Mouse (Mus musculus) hindbrain, embryonic 14.5 days (tissue): ENCODE data around the gene 1110008P14Rik. TPM values are rescaled to one million over a fixed set of nuclear protein-coding genes. Genes with fewer than 3 reads are reported as not detected.

Experiments used
- ATAC-seq: fragments of 200-750 bp; cut with Nextera tagmentation; 2 replicates; pipeline ENCODE4 v1.8.0; 2017; ENCODE audit warnings: moderate number of reproducible peaks, mild to moderate bottlenecking, moderate TSS enrichment, moderate library complexity; ENCODE audit not compliant: low FRiP score
- DNase-seq: peaks from one replicate; pipeline ENCODE4 v3.0.0-alpha.2; 2015; ENCODE audit warnings: low spot score
- H3K27ac ChIP-seq: fragments of 300-500 bp; sonication (generic); 2 replicates; pipeline ENCODE4 v1.5.1; 2014; ENCODE audit warnings: mild to moderate bottlenecking, moderate library complexity
- H3K27me3 ChIP-seq: fragments of 300-500 bp; sonication (generic); 2 replicates; pipeline ENCODE4 v1.6.1; 2014; ENCODE audit warnings: mild to moderate bottlenecking, low read length, mixed read lengths; ENCODE audit not compliant: control insufficient read depth, insufficient read depth
- H3K36me3 ChIP-seq: fragments of 300-500 bp; sonication (generic); replicated peaks from 2 replicates; pipeline ENCODE4 v1.6.1; 2014; ENCODE audit not compliant: control insufficient read depth, insufficient read depth
- H3K4me1 ChIP-seq: fragments of 300-500 bp; sonication (generic); replicated peaks from 2 replicates; pipeline ENCODE4 v1.6.1; 2014; ENCODE audit warnings: antibody characterized with exemption, low read length, mixed read lengths; ENCODE audit not compliant: control insufficient read depth, insufficient read depth
- H3K4me2 ChIP-seq: fragments of 300-500 bp; sonication (generic); replicated peaks from 2 replicates; pipeline ENCODE4 v1.6.1; 2014; ENCODE audit warnings: mild to moderate bottlenecking, moderate library complexity
- H3K4me3 ChIP-seq: fragments of 300-500 bp; sonication (generic); replicated peaks from 2 replicates; pipeline ENCODE4 v1.5.1; 2014; ENCODE audit warnings: mild to moderate bottlenecking, low read length
- H3K9ac ChIP-seq: fragments of 300-500 bp; sonication (generic); 2 replicates; pipeline ENCODE4 v1.6.1; 2014
- H3K9me3 ChIP-seq: fragments of 300-500 bp; sonication (generic); 2 replicates; pipeline ENCODE4 v1.6.1; 2016; ENCODE audit warnings: low read length; ENCODE audit not compliant: control insufficient read depth
- WGBS: fragments of 180-500 bp; shearing (Covaris S2); extraction: QIAGEN DNeasy Blood & Tissue Kit; methylation state at CpG from one replicate; pipeline ENCODE4 v1.1.7; 2014; 5-methylcytosine and 5-hydroxymethylcytosine counted together
- polyA plus RNA-seq: library from polyadenylated mRNA; unstranded; fragments of >200 nt; fragmentation: Nextera tagmentation; extraction: Ambion mirVana; gene quantifications from 2 replicates; pipeline ENCODE4 v1.2.1, GENCODE M21; 2014

Gene 1110008P14Rik
- polyA plus RNA-seq, 1 experiment from 2014 or later: 175 TPM

DNA sequence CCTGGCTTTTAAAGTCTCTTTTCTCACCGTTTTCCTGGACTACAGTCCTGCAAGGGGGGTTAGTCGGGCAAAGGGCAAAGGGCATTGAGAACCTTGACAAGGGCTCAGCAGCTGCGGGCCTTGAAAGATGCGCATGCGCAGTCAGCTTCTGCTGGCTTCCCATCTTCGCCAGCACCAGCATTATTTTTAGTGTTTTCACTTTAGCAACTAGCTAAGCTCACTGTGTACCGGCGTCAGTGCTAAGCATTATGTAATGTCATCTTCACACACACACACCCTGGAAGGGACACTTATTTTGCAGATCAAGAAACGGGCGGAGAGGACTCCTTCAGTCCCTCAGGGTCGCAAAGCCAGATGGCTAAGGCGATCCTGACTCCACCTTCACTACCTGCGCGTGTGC lies 21.0 kb downstream of the 1110008P14Rik start:
- peak overlapping the region; percentile 21 for H3K4me3 ChIP-seq
- peak overlapping the region; percentile 34; the same call in 1 of the 2 replicates for H3K9ac ChIP-seq
- H3K4me1 ChIP-seq: peaks cover 17% of the 10 kb centered on the region
- H3K4me2 ChIP-seq: peak overlapping the region; percentile 56
- H3K36me3 ChIP-seq: peaks cover 13% of the 10 kb centered on the region
- 7% methylated on average over 14 of the region's 14 CpGs for WGBS
- H3K9me3 ChIP-seq: no peaks in the 10 kb centered on the region
- ATAC-seq: no peak
- H3K27ac ChIP-seq: no peak overlapping the region
- 0 out of 2 replicates have a peak, but pooled peaks cover 8% of the 10 kb centered on the region for H3K27me3 ChIP-seq
- peak; percentile 71 for DNase-seq

DNA sequence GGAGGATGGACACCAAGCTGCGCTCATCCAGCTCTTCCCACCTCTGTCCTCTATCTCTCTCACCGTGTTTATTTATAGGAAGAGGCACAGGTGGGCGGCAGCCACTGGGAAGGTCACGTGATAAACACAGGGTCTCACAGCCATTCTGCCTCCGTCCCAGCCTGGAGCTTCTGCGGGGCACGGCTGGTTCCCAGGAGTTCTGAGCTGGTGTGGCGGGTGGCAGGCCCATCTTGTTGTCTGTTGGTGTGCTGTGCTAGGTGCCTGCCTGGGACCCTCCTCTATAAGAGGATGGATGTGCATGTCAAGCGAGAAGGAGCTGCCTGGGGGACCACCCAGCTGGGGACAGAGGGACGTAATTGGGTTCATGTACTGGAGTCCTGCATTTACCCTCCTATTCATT lies 23.4 kb downstream of the 1110008P14Rik start:
- no peak overlapping the region for H3K4me3 ChIP-seq
- H3K27ac ChIP-seq: no peak overlapping the region
- H3K4me1 ChIP-seq: peaks cover 10% of the 10 kb centered on the region
- H3K9ac ChIP-seq: no peak overlapping the region
- 0 out of 2 replicates have a peak, but pooled peaks cover 8% of the 10 kb centered on the region for H3K27me3 ChIP-seq
- H3K36me3 ChIP-seq: no peaks in the 10 kb centered on the region
- 65% methylated on average over 10 of the region's 10 CpGs for WGBS
- no peak overlapping the region for H3K4me2 ChIP-seq
- ATAC-seq (no peak), DNase-seq (no peak)
- H3K9me3 ChIP-seq: no peaks in the 10 kb centered on the region

DNA sequence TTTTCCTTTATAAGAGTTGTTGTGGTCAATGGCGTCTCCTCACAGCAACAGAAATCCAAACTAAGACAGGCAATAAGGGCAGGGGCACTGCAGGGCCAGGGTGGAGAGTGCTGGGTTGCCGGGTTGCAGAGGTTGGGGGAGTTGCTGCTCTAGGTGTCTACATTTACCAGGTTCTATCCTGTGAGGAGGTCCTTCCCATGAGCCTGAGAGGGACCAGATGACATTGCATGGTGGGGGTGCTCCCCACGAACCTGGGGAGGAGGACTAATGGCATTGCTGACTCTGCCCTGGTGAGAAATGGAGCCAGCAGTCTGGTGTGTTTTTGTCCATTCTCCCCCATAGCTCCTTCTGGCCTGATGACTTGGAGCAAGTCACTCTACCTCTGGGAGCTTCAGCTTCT lies 24.0 kb downstream of the 1110008P14Rik start:
- no peak overlapping the region for H3K4me3 ChIP-seq
- H3K36me3 ChIP-seq: no peaks in the 10 kb centered on the region
- H3K4me1 ChIP-seq: peaks cover 11% of the 10 kb centered on the region
- no peak overlapping the region for H3K4me2 ChIP-seq
- 0 out of 2 replicates have a peak, but pooled peaks cover 8% of the 10 kb centered on the region for H3K27me3 ChIP-seq
- no peak overlapping the region for H3K9ac ChIP-seq
- H3K27ac ChIP-seq: no peak overlapping the region
- ATAC-seq (no peak), DNase-seq (no peak)
- 75% methylated on average over 3 of the region's 3 CpGs for WGBS
- no peaks in the 10 kb centered on the region for H3K9me3 ChIP-seq

DNA sequence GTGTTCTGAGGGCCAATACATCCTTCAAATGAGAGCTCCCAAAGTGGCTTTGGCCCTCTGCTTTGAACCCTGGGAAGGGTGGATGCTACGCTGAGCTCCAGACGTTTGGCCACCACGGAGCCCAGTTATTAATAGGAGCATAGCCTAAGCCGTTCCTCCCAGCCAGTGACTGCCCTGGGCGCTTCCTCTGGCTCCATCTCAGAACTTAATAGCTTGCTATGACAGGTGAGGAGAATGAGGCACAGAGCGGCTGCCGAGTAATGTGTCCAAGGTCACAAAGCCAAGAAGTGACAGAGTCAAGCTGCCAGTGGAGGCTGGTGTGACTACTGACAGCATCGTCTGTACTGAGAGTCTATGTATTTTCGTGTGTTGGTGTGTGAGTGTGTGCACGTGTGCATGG lies 25.5 kb downstream of the 1110008P14Rik start:
- Histone ChIP-seq H3K27me3 (0 out of 2 replicates have a peak, but pooled peaks cover under 1% of the 10 kb centered on the region), H3K4me1 (peaks cover 18% of the 10 kb centered on the region), H3K9me3 (no peaks in the 10 kb centered on the region), H3K4me3 (no peak overlapping the region), H3K27ac (no peak overlapping the region), H3K4me2 (no peak overlapping the region), H3K9ac (no peak overlapping the region), H3K36me3 (no peaks in the 10 kb centered on the region)
- ATAC-seq (no peak), DNase-seq (no peak)
- 86% methylated on average over 10 of the region's 10 CpGs for WGBS

DNA sequence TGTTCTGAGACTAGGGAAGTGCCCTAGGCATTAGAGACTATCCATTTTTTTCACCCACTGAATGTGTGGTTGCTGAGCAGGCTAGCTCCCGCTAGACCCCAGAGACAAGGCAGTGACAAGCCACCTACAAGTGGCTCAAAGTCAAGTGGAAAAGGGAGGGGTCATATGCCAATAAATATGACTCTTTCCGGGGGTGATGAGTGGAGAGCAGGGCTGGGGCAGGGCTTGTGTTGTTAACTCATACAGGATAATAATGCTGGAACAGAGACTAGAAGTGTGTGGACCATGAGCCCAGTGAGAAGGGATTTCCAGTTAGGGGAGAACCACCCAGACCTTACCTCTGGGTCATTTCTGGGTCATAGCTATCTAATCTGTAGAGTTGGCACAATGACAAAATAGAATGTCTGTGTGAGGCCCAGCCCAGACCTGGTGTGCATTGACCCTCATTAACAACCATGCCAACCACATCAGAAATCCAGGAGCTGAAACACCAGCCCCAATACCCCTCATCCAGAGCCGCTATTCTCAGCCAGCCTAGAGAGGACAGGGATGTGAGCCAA lies 27.3 kb downstream of the 1110008P14Rik start:
- DNase-seq: no peak
- Histone ChIP-seq H3K27me3 (no peaks in the 10 kb centered on the region), H3K4me1 (peaks cover 24% of the 10 kb centered on the region), H3K9me3 (no peaks in the 10 kb centered on the region), H3K4me3 (no peak overlapping the region), H3K9ac (no peak overlapping the region), H3K4me2 (no peak overlapping the region), H3K36me3 (0 out of 2 replicates have a peak, but pooled peaks cover under 1% of the 10 kb centered on the region), H3K27ac (no peak overlapping the region)
- no peak for ATAC-seq
- WGBS: 87% methylated on average over 3 of the region's 3 CpGs

DNA sequence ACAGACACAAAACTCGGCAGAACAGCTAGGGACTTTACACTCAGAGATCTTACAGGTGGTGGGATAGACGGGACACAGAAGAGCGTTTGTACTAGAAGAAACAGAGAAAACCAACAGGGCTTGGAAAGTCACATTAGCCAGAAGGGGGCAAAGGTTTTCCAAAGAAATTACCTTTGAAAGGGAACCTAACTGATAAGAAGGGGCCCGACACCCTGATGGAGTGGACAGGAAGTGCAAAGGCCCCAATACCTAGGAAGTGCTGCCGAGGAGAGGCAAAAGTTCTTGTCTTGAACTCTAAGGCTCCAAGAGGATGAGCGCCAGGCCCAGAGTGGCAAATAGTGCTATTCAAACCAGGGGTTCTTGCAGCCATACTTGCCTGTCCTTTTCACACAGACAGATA lies 27.9 kb downstream of the 1110008P14Rik start:
- Histone ChIP-seq H3K9me3 (no peaks in the 10 kb centered on the region), H3K4me3 (peak overlapping the region; percentile 89; the same call in 1 of the 2 replicates), H3K36me3 (peaks cover 6% of the 10 kb centered on the region; the same call in 1 of the 2 replicates), H3K27me3 (no peaks in the 10 kb centered on the region), H3K9ac (no peak overlapping the region), H3K4me1 (peaks cover 24% of the 10 kb centered on the region), H3K4me2 (peak overlapping the region; percentile 76; the same call in 1 of the 2 replicates), H3K27ac (no peak overlapping the region)
- ATAC-seq: no peak
- 74% methylated on average over 6 of the region's 6 CpGs for WGBS
- no peak for DNase-seq

DNA sequence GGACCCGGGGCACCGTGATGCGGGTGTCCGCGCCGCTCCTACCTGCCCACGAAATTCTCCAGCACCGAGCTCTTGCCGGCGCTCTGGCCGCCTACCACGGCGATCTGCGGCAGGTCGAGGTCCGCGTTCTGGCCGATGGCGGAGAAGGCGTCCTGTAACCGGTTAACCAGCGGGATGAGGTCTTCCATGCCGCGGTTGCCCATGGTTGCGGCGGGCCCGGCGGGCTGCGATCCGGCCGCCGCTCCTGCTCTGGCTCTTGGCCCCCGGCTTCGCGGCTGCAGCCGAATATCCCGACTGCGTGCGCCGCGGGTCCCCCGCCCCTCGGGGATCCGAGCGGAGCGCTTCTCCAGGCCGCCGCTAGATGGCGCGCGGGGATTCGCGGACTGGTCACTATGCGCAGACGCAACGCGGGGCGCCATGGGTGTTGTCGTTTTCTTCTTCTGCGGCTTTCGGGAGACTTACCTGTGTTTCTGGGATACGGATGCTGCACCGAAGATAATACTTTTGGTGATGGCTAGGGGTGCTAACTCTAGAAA lies 28.7 kb downstream of the 1110008P14Rik start, which contains the start of gene Dnm1:
Gene Dnm1, minus strand, starts transcription at position 332 of the 536 bp plus-strand sequence.
- DNase-seq (peak; percentile 96), ATAC-seq (peak; percentile 71)
- Histone ChIP-seq H3K4me1 (peaks cover 24% of the 10 kb centered on the region), H3K4me3 (peak within 1 kb of the TSS; percentile 89), H3K36me3 (peaks cover 14% of the 10 kb centered on the region), H3K4me2 (peak within 1 kb of the TSS; percentile 76), H3K9me3 (no peaks in the 10 kb centered on the region), H3K27ac (peak within 1 kb of the TSS; percentile 97), H3K9ac (peak within 1 kb of the TSS; percentile 96), H3K27me3 (no peaks in the 10 kb centered on the region)
- WGBS: under 1% methylated on average over 62 of the region's 63 CpGs

DNA sequence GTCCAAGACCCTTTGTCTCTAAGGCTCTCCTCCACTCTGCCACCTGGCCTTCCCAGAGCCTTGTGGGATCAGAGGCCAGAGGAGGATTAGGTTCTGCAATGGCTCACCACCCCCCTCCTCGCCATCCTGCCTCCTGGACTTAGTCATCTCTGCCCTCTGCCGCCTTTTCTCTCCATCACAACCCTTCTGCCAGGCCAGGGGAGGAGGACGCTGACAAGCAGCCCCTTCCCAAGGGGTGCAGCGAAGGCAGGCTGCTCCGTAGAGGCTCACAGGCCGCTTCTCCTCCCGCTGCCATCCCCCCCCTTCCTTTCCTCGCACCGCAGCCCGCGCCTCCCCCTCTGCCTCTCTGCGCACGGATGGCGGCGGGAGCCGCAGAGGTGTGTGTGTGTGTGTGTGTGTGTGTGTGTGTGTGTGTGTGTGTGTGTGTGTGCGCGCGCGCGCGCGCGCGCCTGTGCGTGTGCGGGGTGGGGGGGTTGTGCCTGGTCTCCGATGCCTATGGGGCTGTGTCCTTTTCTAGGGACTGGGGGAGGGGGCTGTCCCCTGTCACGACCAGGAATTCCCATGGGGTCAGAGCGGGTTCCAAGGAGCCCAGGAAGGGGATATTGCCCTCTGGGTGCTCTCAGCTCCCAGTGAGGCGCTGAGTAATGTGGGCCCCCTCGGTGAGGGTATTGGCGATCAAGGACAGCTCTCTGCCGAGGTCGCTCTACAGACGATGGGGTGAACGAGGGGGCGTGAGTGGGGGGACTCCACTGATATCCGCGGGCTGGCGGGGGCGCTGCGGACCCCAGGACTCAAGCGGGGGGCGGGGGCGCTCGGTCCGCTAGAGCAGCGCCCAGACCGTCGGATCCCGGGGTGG lies 29.4 kb downstream of the 1110008P14Rik start, which contains the start of gene Ciz1:
Gene Ciz1, plus strand, starts transcription at position 177 of the 856 bp plus-strand sequence.
- Histone ChIP-seq H3K36me3 (peaks cover 19% of the 10 kb centered on the region), H3K9me3 (no peaks in the 10 kb centered on the region), H3K27ac (peak within 1 kb of the TSS; percentile 97), H3K4me2 (peak within 1 kb of the TSS; percentile 76), H3K9ac (peak within 1 kb of the TSS; percentile 96), H3K4me1 (peaks cover 24% of the 10 kb centered on the region), H3K27me3 (no peaks in the 10 kb centered on the region), H3K4me3 (peak within 1 kb of the TSS; percentile 89)
- WGBS: under 1% methylated on average over 47 of the region's 52 CpGs
- ATAC-seq (peak; percentile 70), DNase-seq (peak; percentile 65)

DNA sequence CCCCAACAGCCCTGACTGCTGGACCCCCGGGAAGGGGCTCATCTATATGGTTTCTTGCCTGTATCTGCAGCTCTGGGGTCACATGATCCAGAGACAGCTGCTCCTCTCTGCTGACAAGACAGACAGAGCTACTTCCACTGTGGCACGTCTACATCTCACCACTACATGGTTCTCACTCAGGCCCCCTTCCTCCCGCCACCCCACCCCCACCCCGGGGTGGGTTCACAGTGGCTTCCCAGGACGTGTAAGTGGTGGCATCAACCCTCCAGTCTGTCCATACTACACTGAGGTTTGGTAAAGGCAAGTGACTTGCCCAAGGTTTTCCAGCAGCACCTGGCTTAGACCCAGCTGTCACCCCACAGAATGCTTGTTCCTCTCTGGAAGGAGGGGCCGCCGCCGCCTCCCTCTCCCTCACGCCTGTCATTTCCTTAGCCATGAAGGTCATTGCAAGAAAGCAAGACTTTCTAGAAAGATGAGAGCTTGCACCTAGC lies 30.2 kb downstream of the 1110008P14Rik start:
- no peak for DNase-seq
- ATAC-seq: no peak
- H3K4me1 ChIP-seq: peaks cover 24% of the 10 kb centered on the region

More for the DNA sequence above, 30.2 kb downstream of the 1110008P14Rik start:
- peak overlapping the region; percentile 96 for H3K9ac ChIP-seq
- peak overlapping the region; percentile 76 for H3K4me2 ChIP-seq
- no peaks in the 10 kb centered on the region for H3K27me3 ChIP-seq
- H3K36me3 ChIP-seq: peaks cover 25% of the 10 kb centered on the region
- no peaks in the 10 kb centered on the region for H3K9me3 ChIP-seq
- H3K4me3 ChIP-seq: peak overlapping the region; percentile 89
- 39% methylated on average over 9 of the region's 9 CpGs for WGBS
- H3K27ac ChIP-seq: peak overlapping the region; percentile 97
